Mouse (Mus musculus) stomach, postnatal 0 days (tissue): ENCODE measurements around the gene Isg20. TPM values are rescaled to one million over a fixed set of nuclear protein-coding genes. Genes with fewer than 3 reads are reported as not detected.

ENCODE experiments used
- ATAC-seq: fragments of 200-750 bp; cut with Nextera tagmentation; 2 replicates; pipeline ENCODE4 v1.8.0; 2017; ENCODE audit not compliant: low FRiP score, low TSS enrichment
- DNase-seq: peaks from one replicate; pipeline ENCODE4 v3.0.0-alpha.2; 2016; ENCODE audit warnings: low spot score
- H3K27ac ChIP-seq: fragments of 300-500 bp; sonication (generic); replicated peaks from 2 replicates; pipeline ENCODE4 v1.5.1; 2014; ENCODE audit warnings: mild to moderate bottlenecking, control low read depth
- H3K27me3 ChIP-seq: fragments of 300-500 bp; sonication (generic); 2 replicates; pipeline ENCODE4 v1.6.1; 2014; ENCODE audit warnings: low read length; ENCODE audit not compliant: control insufficient read depth, insufficient read depth
- H3K36me3 ChIP-seq: fragments of 300-500 bp; sonication (generic); 2 replicates; pipeline ENCODE4 v1.6.1; 2014; ENCODE audit warnings: low read length, mixed read lengths; ENCODE audit not compliant: control insufficient read depth, insufficient read depth
- H3K4me1 ChIP-seq: fragments of 300-500 bp; sonication (generic); replicated peaks from 2 replicates; pipeline ENCODE4 v1.6.1; 2014; ENCODE audit warnings: antibody characterized with exemption; ENCODE audit not compliant: control insufficient read depth, insufficient read depth
- H3K4me2 ChIP-seq: fragments of 300-500 bp; sonication (generic); replicated peaks from 2 replicates; pipeline ENCODE4 v1.6.1; 2014; ENCODE audit warnings: low read depth, mild to moderate bottlenecking, control low read depth, moderate library complexity
- H3K4me3 ChIP-seq: fragments of 300-500 bp; sonication (generic); 2 replicates; pipeline ENCODE4 v1.5.1; 2014; ENCODE audit warnings: low read depth, low read length, control low read depth
- H3K9ac ChIP-seq: fragments of 300-500 bp; sonication (generic); 2 replicates; pipeline ENCODE4 v1.6.1; 2014; ENCODE audit warnings: mild to moderate bottlenecking, low read length, control low read depth, mixed read lengths
- H3K9me3 ChIP-seq: fragments of 300-500 bp; sonication (generic); 2 replicates; pipeline ENCODE4 v1.6.1; 2016; ENCODE audit warnings: low read length; ENCODE audit not compliant: control insufficient read depth
- CTCF ChIP-seq: IDR thresholded peaks from 2 replicates; pipeline ENCODE4 v1.5.1; 2016; ENCODE audit warnings: antibody characterized with exemption, low read depth, mild to moderate bottlenecking, moderate library complexity
- EP300 ChIP-seq: optimal IDR thresholded peaks from 2 replicates; pipeline ENCODE3; 2016; ENCODE audit warnings: antibody characterized with exemption
- WGBS: fragments of 180-500 bp; shearing (Covaris S2); extraction: QIAGEN DNeasy Blood & Tissue Kit; methylation state at CpG from one replicate; pipeline ENCODE4 v1.1.7; 2014; 5-methylcytosine and 5-hydroxymethylcytosine counted together
- polyA plus RNA-seq: library from polyadenylated mRNA; unstranded; fragments of >200 nt; fragmentation: Nextera tagmentation; extraction: Ambion mirVana; gene quantifications from 2 replicates; pipeline ENCODE4 v1.2.1, GENCODE M21; 2015

The Isg20 gene
- polyA plus RNA-seq, 1 experiment from 2014 or later = 10.6 TPM

DNA sequence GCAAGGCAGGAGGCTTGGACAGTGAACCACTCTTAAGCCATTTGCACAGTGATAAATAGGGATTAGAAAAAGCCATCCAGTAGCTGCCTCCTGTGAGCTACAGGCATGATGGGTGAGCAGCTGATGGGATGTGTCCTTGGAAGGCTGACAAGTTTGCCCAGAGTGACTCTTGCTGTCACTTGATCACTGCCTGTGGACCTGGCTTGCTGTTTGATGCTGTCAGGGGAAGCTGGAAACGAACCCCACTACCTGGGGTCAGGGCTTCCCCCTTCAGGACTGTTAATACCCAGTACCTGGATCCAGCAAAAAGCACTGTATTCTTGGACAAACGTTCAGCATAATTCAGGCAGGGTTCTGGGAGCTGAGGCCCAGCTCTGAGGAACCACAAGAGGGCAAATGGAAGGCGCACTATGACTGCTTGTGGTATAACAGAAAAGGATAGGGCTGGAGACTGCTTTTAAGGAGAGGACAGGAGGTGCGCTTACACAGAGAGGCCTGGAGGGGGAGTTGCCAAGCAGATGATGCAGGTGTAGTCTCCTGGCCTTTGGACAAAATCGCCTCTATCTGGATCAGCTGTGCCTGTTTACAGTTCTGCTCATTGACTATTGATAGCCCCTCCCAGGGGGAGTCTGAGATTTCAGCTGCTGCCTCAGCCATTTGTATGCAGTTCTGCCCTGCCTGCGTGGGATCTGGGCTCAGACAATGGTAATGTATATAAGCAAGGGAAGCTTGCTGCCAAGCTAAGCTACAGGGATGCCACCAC lies 2.7 kb upstream of the Isg20 start:
- Histone ChIP-seq H3K9ac (no peak overlapping the region), H3K36me3 (peaks cover 5% of the 10 kb centered on the region; the same call in 1 of the 2 replicates), H3K27ac (no peak overlapping the region), H3K27me3 (no peaks in the 10 kb centered on the region), H3K4me1 (0 out of 2 replicates have a peak, but pooled peaks cover 9% of the 10 kb centered on the region), H3K9me3 (no peaks in the 10 kb centered on the region), H3K4me2 (no peak overlapping the region), H3K4me3 (no peak overlapping the region)
- DNase-seq (no peak), ATAC-seq (no peak)
- WGBS = 49% methylated on average over 6 of the region's 6 CpGs
- no peak for TF ChIP-seq EP300
- TF ChIP-seq CTCF = peak; percentile 42

DNA sequence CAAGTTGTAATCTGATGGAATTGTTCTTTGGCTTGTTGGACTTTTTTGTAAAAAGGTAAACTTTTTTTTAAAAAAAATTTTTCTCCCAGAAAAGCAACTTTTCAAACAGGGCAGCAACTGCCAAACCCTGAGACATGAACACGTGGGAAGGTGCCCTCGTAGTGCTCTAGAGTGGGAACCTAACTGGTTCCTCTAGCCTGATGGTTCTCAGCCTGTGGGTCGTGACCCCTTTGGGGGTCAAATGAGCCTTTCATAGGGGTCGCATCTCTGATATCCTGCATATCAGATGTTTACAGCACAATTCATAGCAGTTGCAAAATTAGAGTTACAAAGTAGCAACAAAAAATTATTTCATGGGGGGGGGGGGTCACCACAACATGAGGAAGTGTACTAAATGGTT lies 2.0 kb upstream of the Isg20 start:
- Histone ChIP-seq H3K9ac (no peak overlapping the region), H3K36me3 (peaks cover 5% of the 10 kb centered on the region; the same call in 1 of the 2 replicates), H3K27ac (no peak overlapping the region), H3K4me3 (no peak overlapping the region), H3K27me3 (no peaks in the 10 kb centered on the region), H3K4me1 (0 out of 2 replicates have a peak, but pooled peaks cover 9% of the 10 kb centered on the region), H3K4me2 (no peak overlapping the region), H3K9me3 (no peaks in the 10 kb centered on the region)
- 85% methylated on average over 4 of the region's 4 CpGs for WGBS
- TF ChIP-seq EP300 (no peak), CTCF (no peak)
- ATAC-seq (no peak), DNase-seq (no peak)

DNA sequence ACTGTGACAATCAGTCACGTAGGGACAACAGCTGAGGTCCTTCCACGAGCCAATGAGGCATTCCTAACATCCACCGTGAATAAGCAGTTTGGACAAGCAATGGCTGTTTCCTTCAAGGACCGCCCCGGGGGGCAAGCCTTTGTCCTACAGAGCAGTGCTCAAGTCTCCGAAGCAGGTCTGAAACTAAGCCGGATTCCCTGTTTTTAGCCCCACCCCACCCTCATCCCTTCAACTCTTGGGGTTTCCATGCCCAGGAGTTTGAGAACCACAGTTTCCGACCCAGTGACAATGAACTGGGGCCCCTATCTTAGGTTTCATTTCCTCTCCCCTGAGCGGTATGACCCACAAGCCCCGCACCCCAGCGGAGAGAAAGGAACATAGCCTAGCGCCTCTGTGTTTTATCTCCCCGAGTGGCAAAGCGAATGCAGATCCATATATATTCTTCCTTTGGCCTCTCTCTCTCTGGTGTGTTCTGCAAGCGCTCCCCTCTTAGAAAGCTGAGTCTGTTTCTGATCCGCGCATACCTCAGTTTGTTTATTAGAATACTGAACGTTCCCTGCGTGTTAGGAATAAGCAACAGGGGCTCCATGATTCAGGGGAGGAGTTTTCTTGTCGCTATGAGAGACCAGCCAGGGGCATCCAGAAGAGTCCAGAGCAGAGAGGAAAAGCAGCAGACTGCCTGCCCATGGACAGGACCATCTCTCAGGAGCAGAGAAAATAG lies 811 bp upstream of the Isg20 start:
- Histone ChIP-seq H3K4me3 (no peak overlapping the region), H3K36me3 (no peaks in the 10 kb centered on the region), H3K27ac (peak overlapping the region; percentile 85), H3K4me2 (peak overlapping the region; percentile 42), H3K4me1 (0 out of 2 replicates have a peak, but pooled peaks cover 9% of the 10 kb centered on the region), H3K9me3 (no peaks in the 10 kb centered on the region), H3K27me3 (no peaks in the 10 kb centered on the region), H3K9ac (no peak overlapping the region)
- 16% methylated on average over 20 of the region's 20 CpGs for WGBS
- DNase-seq = peak; percentile 27
- no peak for ATAC-seq
- TF ChIP-seq EP300 (no peak), CTCF (no peak)

DNA sequence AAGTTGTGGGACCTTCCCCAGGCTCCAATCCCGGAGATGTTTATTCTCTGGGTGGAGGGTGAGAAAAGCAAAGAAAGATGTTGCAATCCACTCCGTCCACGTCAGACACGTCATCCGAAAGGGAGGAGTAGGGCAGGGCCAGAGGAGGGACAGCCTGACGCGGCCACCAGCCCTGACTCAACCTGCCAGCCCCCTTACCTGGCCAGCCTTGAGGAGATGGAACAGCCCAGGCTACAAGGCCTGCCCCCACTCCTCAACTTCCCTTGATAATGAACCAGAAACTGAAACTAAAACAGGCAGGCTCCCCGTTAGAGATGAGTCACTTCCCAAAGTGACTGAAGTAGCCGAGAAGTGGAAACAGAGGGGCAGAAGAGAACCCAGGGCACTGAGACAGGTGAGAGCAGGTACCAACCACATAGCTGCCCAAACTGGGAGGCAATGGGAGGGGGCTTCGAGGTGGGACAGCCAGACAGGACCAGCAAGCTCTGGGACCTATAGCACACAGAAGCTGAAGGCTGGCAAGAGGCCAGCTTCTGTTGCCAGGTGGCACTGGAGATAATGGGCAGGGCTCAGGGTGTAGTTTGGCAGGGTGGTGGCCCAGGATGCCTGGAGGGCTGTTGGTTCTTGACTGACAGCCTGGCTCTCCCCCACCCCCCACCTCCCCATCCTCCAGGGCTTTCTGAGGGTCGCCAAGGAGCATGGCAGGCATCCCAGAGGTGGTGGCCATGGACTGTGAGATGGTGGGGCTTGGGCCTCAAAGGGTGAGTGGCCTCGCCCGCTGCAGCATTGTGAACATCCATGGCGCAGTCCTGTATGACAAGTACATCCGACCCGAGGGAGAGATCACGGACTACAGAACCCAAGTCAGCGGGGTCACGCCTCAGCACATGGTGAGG lies 673 bp downstream of the Isg20 start:
- Histone ChIP-seq H3K27me3 (no peaks in the 10 kb centered on the region), H3K27ac (peak overlapping the region; percentile 85), H3K4me2 (peak overlapping the region; percentile 63), H3K4me1 (0 out of 2 replicates have a peak, but pooled peaks cover 9% of the 10 kb centered on the region), H3K36me3 (no peaks in the 10 kb centered on the region), H3K4me3 (peak overlapping the region; percentile 36), H3K9ac (peak overlapping the region; percentile 38; the same call in 1 of the 2 replicates), H3K9me3 (no peaks in the 10 kb centered on the region)
- ATAC-seq (peak; percentile 97), DNase-seq (peak; percentile 93)
- WGBS = 42% methylated on average over 18 of the region's 19 CpGs
- TF ChIP-seq EP300 (peak; percentile 79), CTCF (no peak)

DNA sequence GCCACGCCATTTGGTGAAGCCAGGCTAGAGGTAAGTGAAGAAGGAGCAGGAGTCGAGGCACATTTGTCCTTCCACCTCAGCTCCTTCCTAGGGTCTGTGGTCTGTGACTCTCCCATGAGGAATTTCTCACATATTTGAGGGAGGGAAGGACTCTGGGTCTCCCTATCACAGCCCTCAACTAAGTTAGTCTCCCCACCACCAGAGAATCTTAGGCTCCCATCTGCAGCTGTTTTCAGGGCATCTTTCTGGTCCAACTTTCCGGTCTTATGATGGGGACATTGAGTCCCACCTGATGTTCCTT lies 1.3 kb downstream of the Isg20 start:
- ATAC-seq (no peak), DNase-seq (no peak)
- 63% methylated on average over 3 of the region's 3 CpGs for WGBS
- Histone ChIP-seq H3K27me3 (no peaks in the 10 kb centered on the region), H3K4me2 (peak overlapping the region; percentile 63), H3K9ac (no peak overlapping the region), H3K9me3 (no peaks in the 10 kb centered on the region), H3K4me1 (0 out of 2 replicates have a peak, but pooled peaks cover 9% of the 10 kb centered on the region), H3K27ac (peak overlapping the region; percentile 85), H3K4me3 (no peak overlapping the region), H3K36me3 (no peaks in the 10 kb centered on the region)
- no peak for TF ChIP-seq CTCF
- no peak for TF ChIP-seq EP300
